Mouse (Mus musculus) neural tube, embryonic 10.5 days (tissue): ENCODE results near the gene Zfp948.

Experiments used
- DNase-seq: peaks from one replicate; pipeline ENCODE4 v3.0.0-alpha.2; 2017; ENCODE audit warnings: low spot score; ENCODE audit errors: extremely low spot score

The Zfp948 gene

DNA sequence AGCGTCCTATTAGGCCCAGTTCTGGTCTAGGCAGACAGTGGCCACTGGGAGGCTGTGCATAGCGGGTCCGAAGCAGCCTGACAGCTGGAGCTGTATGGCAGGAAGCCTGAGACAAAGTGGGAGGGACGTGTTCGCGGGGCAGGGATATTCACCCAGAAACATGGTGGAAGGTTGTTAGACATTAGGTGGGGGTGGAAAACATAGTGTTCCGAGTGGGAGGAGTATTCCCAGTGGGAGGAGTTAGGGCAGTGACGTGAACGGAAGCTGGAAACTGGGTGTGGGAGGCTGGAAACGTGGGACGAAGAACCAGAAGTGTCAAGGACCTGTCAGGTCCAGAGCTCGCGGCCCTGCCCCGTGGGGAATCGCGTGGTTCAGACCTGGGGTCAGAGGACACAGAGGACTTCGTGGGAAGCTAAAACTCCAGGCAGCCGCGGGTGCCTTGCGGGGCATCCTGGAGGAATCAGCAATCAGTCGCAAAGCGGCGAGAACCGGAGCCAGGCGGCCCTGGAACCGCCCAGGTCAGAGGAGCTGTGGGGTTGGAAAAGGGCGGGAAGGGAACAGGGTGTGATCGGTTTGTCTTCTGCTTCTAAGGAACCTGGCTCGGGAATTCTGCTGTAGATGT lies at the start of gene Zfp948:
Gene Zfp948, plus strand, starts transcription at position 281 of the 622 bp plus-strand sequence.
- peak; percentile 84 for DNase-seq

DNA sequence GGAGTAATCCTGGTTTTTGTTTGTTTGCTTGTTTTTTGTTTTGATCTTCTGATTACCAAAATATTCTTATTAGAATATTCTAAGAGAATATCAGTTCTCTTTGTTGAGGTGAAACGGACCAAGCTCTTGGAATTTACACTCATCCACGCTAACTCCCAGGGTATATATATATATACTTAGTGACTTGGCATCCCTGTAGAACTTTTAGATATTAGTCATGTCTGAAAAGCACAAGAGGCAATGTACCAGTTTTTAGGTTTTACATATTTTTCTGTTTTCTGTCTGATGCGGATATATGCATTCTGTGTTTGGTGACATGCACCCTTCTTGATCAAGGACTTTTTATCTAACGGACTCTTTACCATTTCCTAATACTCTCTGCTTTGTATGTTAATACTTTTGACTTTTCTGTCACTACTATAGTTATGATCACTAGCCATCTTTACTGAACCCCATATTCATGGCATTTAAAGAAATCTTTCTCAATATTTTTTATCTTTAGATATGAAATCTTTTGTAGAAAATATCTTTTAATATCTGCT lies 49.6 kb upstream of the Zfp948 start:
- DNase-seq: no peak

DNA sequence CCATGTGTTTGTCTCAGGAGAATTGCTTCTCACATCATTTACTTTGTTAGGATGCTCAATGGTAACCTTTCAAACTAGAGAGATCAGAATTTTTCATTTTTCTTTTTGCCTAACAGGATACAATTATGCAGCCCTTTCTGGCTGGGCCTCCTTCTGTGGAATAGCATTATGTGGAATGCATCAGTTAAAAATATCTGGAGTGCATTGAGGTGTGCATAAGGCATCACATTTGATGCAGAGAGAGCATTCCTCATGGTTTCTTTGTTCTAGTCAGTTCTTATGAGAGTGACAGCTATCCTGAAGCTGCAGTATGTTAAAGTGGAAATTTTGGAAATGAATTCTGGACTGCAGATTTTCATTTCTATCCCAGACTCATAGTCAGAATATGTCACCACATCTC lies 40.5 kb upstream of the Zfp948 start:
- no peak for DNase-seq

DNA sequence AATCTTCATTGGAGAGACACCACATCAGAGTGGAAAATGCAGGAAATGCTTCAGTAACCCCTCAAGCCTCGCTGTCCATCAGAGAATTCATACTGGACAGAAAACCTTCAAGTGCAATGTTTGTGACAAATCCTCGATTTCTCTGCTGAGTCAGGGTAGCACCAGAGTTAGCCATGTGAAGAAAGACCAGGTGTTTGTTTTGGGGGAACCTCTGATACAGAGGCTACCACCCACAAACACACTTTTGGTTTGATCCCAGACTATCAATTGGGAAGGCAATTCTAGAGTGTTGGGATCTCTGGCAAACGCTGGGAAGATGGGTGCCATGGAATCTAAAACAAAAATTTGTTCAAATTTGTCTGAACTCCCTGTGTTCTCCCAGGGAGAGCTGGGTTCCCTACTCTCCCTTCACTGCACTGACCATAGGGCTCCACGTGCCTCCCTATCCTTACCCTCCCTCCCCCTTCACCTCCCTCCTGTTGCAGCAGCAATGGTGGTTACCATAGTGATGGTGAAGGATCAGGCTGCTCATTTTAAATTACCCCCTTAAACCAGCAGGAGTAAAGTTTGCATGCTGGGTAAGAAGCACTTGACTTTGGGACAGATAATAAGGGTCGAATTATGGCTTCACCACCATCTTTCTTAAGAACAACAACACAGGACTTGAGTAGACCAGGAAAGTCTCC lies 36.0 kb upstream of the Zfp948 start:
- no peak for DNase-seq

DNA sequence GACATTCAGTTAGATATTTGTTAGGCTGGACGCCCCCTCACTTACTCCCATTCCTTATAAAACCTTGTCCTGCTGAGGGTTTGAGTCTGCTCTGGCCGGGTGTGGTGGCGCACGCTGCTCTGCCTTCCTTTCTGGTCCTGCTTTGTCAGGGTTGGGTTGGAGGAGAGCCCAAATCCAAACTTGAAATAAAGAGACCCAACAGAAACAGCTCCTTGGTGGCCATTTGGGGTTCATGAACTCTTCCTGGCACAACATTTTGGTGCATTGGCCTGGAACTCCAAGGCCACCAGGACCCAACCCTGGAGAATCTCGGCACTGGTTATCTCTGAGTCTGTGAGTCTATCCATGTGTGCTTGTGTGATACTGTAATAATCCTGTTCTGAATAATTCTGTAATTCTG lies 35.2 kb upstream of the Zfp948 start:
- no peak for DNase-seq

DNA sequence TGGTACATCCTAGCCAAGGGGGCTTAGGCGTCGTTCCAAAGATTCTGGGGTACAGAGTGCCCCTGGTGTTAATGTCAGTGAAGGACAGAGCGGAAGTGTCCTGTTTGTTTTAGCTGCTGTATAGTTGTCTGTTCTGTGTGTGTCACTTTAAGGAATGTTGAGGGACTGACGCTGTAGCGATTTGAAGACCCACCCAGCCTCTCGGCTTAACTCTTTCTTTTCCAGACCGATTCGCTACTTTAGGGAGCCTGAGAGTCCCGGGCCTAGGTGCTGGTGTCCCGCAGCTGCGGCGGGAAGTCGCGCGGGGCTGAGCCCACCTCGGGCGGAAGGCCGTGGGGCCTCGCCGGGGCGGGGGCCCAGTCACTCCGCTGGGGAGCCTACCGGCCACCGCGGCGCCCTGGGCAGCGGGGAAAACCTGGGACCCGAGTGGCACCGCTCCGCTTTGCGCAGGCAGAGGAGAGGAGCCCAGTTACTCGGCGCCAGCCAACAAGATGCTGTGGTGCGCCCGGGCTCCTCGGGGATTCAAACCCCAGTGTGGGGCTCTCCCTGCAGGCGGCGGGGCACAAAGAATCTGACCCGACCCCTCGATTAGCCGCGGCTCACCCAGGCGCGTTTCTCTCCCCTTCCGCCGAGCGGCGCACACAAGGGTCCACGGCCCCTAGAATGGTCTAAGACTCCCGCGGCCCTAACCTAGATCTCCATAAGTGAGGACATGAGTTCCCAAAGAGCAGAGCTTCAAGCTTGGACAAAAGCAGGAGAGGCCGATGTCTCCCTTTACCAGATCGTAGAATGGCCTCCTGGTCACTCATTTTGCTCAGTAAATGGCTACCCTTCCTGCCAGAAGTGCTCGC lies 34.5 kb upstream of the Zfp948 start:
- peak; percentile 80 for DNase-seq

DNA sequence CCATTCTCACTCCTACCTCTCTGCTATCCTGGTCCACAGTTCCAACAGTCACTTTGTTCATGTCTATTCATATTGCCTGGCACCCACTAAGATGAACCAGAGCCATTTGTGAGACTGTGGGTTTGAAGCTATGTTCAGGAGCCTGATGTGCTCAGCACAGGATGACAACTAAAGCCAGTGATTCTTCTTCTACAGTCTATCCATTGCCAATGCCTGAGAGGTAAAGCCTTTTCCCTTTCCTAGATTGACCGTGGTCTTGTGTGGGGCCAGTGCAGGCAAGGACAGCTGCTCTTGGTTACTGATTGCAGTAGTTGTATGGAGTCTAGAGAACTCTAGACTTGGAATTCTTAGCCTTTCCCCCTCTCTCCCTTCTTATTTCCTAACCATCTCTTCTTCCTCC lies 32.8 kb upstream of the Zfp948 start:
- no peak for DNase-seq

DNA sequence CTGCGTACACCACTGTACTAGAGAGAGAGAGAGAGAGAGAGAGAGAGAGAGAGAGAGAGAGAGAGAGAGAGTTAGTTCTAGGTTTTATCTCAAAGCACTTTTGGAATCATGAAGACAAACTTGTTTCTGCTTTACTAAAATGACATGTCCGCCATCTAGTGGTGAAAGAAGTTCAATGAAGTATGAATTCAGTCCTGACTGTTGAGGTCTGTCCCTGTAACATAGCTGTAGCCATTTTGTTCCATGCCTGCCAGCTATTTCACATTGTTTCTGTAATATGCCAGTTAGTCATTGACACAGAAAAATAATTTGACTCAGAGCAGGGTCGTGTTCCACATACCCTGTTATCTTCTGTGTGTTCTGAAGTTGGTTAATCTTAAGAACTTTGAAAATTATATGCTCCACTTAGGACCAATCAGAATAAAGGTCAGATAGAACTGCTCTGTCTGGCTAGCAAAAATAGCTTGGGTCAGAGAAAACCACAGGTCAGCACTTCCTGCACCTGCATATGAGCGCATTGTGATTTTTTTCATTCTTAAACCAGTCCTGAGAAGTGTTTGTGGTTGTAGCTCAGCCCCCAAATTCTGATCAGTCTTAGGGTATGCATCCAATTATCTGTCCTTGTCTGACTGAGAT lies 32.2 kb upstream of the Zfp948 start:
- DNase-seq: peak; percentile 13

DNA sequence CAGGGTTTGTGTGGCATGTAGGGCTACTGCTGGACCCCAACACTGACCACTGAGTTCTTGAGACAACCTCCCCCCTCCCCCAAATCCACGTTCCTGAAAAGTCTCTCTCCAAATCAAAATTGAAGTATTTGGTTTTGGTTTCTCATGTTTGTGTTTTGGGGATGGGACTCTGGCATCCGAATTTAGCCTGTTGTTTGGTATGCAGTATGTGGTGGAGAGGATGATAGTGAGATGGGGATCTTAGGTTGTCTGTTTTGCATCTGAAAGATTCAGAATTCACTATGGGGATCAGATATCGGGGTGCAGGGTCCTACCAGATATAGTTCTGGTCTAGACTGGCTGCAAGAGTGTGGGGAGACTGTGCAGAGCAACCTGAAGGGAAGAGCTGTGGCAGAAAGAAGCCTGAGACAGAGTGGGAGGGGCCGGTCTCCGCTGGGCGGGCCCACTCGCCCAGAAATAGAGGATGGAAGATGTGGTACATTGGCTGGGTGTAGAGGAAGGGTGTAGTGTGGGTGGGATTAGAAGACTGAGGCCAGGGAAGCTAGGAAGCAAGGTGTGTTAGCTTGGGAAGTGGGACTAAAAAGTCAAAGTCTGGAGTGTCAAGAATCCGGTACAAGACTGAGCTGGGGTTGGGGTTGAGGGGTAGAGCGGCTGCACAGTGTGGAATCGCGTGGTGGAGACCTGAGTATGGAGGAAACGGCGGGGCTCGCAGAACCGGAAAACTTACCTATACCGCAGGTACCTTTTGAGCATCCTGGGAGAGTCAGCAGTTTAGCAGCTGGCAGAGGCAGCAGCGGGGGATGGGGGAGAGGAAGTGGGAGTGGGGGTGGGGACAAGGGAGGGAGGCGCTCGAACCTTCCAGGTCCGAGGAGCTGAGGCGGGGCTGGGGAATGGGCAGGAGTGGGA lies 31.5 kb upstream of the Zfp948 start, which contains the start of gene Zfp52:
Gene Zfp52, plus strand, starts transcription at position 444 of the 906 bp plus-strand sequence.
- DNase-seq: peak; percentile 43

DNA sequence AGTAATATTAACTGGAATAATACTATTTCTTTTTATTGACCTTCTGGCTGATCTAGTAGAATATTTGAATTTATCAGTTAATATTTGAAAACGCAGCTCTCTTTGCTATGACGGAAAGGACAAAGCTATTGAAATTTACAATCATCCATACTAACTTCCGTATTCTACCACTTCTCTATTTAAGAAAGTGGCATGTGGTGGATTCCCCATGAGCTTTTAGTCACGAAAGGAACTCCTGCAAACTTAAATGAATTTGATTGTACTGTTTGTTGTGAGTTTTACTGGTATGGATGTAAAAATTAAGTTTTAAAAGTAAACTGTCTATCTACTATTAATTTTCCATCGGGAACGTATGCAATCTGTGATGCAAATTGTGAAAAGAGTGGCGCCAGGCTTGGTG lies 30.7 kb upstream of the Zfp948 start:
- DNase-seq: no peak

DNA sequence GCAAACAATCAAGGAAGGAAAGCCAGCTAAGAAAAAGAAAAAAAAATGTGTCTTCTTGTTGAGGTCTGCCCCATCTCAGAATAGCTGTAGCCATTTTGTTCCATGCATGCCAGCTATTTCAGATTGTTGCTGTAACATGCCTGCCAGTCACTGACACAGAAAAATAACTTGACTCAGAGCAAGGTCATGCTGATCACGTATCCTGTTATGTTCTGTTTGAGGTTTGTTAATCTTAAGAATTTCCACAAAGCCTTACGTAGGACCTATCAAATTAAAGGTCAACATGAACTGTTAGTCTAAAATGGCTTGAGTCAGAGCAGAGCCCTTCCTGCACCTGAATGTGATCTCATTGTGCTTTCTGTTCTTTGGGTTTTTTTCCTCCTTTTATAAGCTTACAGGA lies 30.1 kb upstream of the Zfp948 start:
- no peak for DNase-seq

DNA sequence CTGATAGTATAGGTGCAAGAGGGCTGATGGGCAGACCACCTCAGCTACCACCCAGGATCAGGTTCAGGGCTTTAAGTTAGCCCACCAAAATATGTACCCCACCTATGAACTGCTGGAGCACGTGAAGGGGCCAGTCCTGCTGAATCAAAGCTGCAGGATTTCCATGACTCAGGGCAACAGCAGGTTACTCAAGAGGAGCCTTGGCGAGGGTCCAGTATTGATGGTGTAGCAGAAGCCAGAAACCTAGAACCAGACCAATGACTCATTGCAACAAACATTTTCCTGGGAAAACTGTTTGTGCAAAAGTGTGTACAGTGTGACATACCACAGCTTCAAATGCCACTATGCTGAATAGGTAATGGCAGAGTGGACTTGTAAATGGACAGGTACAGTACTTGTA lies 9.0 kb upstream of the Zfp948 start:
- no peak for DNase-seq

DNA sequence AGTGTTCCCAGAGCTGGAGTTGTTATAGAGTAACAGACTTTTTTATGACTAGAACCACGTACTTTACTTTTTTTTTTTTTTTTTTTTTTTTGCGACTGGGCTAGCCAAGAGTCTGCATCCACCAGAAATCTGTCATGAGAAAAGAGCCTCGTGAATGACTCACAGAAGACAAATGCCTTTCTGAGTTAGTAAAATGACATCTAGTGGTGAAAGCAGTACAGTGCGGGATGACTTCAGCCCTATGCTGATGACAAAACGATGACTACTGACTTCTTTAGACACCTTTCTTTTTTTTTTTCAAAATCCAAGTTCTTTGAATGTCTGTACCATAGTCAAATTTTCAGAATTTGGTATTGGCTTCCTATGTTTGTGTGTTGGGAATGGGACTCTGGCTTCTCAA lies 588 bp upstream of the Zfp948 start:
- DNase-seq: no peak

DNA sequence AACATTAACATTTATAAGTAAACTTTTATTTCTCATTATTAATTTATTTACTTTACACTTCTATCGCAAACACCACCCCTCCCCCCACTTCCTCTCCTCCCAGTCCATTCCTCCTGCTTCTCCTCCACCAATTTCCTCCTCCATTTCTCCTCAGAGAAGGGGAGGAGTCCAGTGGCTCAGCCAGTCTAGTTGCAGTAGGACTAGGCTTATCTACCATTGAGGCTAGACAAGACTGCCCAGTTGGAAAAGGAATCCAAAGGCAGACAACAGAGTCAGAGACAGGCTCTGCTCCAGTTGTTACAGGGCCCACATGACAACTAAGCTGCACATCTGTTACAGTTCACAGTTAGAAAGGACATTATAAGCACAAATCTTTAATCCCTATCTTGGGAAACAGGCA lies 888 bp downstream of the Zfp948 start:
- peak; percentile 20 for DNase-seq

DNA sequence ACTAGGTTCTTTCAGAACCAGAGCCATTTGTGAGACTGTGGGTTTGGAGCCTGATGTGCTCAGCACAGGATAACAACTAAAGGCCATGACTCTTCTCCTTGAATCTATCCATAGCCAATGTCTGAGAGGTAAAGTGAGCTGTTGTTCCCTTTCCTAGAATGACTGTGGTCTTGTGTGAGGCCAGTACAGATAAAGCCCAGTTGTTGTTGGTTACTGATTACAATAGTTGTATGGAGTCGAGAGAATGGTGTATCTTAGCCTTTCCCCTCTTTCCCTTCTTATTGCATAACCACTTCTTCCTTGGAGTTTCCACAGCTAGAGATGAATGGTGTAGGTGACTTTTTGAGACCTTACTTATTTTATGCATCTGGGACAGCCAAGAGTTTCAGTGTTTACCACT lies 12.3 kb downstream of the Zfp948 start:
- no peak for DNase-seq

DNA sequence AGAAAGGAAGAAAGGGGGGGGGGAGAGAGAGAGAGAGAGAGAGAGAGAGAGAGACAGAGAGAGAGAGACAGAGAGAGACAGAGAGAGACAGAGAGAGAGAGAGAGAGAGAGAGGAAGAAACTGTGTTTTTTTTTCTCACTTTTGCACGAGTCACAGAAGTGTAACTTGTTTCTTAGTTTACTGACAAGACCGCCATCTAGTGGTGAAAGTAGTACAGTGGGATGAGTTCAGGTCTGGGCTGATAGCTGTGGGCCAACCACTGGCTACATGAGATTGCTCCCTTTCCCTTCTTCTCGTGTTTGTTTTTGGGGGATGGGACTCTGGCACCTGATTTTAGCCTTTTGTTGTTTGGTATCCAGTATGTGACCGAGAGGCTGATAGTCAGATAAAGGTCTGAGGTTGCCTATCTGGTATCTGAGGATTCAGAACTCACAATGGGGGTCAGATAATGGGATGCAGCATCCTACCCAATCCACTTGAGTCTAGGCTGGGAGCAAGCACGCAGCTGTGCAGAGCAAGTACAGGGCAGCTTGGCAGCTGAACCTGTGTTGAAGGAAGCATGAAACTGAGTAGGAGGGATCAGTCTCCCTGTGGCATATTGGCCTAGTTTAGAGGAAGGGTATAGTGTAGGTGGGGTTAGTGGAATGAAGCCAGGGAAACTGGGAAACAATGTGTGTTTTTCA lies 12.8 kb downstream of the Zfp948 start:
- no peak for DNase-seq

DNA sequence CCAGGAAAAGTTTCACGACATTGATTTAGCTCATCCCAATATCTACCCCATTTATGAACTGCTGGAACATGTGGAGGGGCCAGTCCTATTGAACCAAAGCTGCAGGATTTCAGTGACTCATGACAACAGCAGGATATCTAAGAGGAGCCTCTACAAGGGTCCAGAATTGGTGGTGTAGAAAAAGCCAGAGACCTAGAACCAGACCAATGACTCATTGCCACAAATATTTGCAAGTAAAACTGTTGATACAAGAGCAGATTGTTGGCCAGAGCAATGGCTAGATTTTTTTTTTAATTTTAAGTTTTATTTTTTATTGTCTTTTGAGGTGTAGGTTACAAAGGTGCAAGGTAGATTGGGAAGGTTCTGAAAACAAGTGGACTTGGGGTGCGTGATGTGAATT lies 18.7 kb downstream of the Zfp948 start:
- no peak for DNase-seq

DNA sequence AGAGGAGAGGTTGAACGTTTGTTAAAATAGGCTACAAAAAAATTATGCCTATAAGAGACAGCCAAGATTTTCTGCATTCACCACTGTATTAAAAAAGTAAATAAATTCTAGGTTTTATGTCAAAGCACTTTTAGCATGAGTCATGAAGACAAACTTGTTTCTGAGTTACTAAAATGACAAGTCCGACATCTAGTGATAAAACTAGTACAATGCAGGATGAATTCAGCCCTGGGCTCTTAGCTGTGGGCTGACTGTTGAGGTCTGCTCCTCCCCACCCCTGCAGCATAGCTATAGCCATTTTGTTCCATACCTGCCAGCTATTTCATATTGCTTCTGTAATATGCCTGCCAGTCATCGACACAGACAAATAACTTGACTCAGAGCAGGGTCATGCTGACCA lies 49.5 kb downstream of the Zfp948 start:
- no peak for DNase-seq

DNA sequence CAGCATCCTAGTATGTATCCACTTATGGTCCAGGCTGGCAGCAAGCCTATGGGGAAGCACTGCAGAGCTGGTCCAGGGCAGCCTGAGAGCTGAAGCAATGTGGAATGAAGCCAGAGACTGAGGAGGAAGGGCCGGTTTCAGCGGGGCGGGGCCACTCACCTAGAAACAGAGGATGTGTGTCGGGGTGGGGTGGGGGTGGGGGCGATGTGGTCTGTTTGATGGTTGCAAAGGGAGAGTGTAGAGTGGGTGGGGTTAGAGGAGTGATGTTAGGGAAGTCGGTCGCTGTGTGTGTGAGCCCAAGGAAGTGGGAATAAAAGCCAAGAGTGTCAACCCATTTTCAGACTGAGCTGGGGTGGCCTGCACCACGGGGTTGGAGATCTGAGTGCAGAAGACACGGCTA lies 50.5 kb downstream of the Zfp948 start:
- no peak for DNase-seq

DNA sequence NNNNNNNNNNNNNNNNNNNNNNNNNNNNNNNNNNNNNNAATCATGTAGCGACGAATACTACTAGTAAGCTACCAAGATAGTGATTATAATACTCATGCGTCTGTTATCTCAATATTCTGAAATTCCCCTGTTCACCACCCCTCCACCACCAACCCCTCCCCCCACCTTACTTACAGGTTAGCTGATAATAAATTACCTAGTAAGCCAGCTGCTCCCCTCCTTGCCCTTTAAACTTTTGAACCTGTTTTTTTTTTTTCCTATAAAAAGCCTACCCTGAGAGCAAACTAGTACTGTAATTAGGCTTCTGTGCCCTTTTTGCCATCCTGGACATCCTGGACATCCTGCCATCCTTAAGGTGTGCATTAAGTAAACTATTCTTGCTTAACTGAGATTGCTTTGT lies 56.8 kb downstream of the Zfp948 start:
- no peak for DNase-seq
